Mouse (Mus musculus) cerebellum, adult 9-11 months (tissue): ENCODE data around the gene Htr5b.

Experiments used
- DNase-seq: peaks from one replicate; pipeline ENCODE4 v3.0.0; 2022

Gene Htr5b

DNA sequence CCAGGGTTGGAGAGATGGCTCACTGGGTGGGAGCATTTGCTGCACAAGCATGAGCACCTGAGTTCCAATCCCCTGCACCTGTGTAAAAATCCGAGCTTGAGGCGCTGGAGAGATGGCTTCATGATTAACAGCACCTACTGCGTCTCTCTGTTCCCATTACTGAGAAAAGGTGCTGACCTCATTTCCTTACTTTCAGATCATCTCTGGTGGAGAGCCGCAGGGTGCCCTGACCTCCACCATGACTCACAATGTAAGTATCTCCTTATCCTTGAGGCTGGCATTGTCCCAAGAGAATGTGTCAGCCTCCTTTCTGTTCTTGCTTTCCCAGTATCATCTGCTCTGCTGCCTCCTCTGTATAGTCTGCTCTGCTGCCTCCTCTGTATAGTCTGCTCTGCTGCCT, 45.2 kb downstream of the Htr5b start:
- no peak for DNase-seq

DNA sequence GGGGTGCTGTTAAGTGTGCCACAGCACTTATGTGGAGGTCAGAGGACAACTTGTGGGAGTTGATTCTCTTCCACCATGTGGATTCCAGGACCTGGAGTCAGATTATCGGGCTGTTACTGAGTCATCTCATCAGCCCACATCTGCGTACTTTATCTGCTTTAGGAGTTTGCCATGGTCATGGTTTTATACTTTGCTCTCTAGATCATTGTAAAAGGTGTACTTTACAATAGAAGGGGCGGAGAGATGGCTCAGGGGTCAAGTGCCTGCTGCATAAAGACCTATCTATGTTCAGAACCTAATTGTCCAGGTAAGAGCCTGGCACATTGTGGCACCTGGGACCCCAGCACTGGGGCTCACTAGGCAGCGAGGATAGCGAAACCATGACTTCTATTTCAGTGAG, 48.9 kb downstream of the Htr5b start:
- DNase-seq = no peak

DNA sequence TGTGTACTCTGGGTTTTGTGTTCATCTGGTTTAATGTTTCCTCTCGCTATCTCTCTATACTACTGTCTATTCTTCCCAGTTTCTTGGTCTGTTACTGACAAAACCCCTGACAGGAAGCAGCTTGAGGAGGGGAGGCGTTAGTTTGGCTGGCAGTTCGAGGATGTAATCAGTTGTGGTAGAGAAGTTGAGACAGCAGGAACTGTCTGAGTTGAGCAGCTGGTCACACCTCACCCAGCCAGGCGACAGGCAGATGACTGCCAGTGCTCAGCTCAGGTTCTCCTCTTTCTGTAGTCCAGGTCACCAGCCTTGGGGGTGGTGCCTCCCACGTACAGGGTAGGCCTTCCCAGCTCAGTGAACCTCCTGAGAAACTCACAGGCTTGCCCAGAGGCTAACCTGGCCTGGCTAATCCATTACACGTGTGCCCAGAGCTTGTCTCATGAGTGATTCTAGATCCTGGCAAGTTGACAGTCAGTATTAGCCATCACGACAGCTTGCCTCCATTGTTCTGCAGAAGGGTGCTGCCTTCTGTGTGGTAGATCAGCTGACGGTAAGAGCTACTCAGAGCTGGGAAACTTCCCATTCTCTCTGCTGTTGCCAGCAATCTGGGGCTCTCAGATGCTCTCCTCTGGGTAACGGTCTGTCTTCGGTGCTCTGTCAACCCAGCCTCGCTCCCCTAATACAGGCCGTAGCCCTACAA, 49.8 kb downstream of the Htr5b start:
- DNase-seq = peak; percentile 12

GRCm38 (mm10) chr1:121477716-121478115, 50.5 kb downstream of the Htr5b start:
- DNase-seq = no peak

DNA sequence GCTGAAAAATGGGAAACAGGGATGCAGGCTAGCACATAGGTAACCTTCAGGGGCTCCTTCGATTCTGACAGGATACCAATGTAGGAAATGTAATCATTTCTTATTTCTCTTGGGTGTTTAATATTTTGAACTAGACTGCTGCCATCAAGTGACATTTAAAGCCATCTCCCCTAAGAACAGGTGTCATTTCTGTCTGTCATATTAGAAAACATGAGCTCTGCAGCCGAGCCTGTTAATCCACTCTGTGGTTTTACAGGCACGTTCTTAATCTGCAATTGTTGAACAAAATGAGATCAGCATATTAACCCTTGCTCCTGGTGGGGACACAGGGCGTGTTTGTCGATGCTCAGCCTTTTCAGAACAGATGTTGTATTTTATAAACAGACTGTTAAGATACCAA, 56.8 kb downstream of the Htr5b start:
- DNase-seq = no peak

DNA sequence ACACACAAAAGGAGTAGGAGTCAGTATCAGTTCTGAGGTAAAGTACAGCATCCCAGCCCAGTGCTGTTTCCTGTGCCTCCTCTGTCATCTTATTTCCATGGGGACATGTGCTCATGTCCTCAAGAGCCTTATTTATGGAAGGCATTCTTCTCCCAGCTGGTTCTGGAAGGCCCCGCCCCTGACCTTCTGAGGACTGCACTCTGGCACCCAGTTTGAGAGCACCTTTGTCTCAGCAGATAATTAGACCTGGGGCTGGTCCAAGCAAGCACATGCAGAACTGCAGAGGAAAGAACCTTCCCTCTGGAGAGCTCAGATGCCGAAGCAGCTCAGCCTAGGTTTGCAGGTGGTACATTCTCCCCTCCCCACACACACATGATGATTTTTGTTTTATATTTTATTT, 60.0 kb downstream of the Htr5b start:
- no peak for DNase-seq

DNA sequence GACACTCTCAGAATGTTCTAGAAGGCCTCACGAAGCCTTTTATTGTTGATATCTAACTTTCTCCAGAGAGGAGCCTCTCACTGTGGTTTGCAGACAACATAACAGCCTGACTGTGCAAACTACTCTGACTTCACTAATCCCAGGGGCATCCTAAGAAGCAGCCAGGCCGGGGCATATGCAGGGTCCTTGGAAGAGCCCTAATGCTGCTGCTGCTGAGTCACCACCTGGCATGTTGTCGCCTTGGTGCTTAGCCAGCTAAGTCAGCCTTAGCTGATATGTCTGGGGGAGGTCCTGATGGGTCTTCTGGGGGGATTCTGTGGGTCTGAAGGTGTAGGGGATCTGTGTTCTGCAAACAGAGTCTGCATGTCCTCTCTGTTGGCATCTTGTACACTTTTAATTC, 62.0 kb downstream of the Htr5b start:
- DNase-seq = no peak

DNA sequence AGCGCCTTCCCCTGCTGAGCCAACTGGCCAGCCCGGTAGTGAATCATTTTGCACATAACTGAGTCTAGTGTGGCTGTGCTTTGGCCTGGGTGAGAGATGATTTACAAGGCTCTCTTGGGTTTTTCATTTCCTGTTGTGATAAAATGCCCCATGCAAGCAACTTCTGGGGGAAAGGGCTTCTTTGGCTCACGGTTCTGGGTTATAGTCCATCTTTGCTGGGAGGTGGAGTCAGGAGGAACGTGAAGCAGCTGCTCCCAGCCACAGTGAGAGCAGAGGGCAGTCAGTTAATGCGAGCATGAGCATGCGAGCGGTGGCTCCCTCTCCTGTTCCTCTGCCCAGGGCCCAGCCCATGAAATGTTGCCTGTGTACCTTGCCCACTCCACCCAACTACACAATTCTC, 64.5 kb downstream of the Htr5b start:
- DNase-seq = no peak

DNA sequence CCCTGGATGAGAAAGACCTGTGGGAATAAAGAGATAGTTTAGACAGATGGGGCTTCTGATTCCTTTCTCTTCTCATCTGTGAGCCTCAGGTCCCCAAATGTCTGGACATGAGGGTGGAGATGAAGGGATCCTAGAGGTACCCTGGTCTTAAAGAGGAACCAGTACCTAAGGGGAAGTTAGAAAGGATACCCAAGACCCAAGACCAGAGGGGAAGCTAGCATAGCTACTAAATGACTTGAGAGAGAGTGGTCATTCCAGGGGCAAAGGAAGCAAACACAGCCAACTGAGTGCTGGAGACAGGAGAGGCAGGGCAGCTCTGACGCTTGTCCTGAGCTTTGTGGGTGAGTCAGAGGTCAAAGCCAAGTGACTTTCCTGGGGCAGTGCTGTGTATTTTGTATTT, 65.6 kb downstream of the Htr5b start:
- DNase-seq = no peak

DNA sequence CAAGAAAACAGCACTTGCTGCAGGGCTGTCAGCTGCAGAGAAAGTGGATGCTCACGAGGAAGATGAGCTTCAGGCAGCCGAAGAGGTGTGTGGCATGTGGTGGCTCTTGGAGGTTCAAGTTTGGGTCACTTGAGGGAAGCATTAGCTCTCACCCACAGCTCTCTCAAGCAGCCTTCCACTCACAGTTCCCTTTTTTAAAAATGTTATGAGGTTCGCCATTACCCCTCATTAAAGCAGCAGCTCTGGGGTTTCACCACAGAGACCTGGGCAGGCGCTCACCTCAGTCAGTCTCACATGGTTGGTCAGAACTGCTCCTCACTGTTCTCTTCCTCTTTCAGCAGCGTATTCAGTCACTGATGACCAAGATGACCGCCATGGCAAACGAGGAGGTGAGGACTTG, 66.4 kb downstream of the Htr5b start:
- DNase-seq = no peak

GRCm38 (mm10) chr1:121460077-121460476, 68.2 kb downstream of the Htr5b start:
- no peak for DNase-seq
